In genomic region chr4:119118659-119119077, GRCm38 (mm10) we compare ENCODE assay signal across 10 mouse cellular contexts. TPM values are rescaled to one million over a fixed set of nuclear protein-coding genes. Genes with fewer than 3 reads are reported as not detected.
DNase-seq lines count a peak whose midpoint lies in the region; ATAC-seq and TF ChIP-seq lines count a peak whose summit lies in the region.
"Had no signal": no experiment of that assay in that cellular context is flagged by ENCODE, and none has a peak within 500 bp of the region (broad histone marks: within the 10 kb centered on the region; RNA-seq: fewer than 3 reads in every experiment).

No protein-coding gene starts in this region.

- no peaks in the 10 kb centered on the region for H3K27me3 ChIP-seq in spleen, adult 2 months (ENCODE audit: control insufficient read depth, insufficient read depth, low read length)
- H3K27me3 ChIP-seq in liver, embryonic 12.5 days (replicated peaks), result no peaks in the 10 kb centered on the region
- no peaks in the 10 kb centered on the region for H3K27me3 ChIP-seq in stomach, postnatal 0 days (ENCODE audit: control insufficient read depth, insufficient read depth, low read length)

- intact Hi-C loops in heart, postnatal 25 days (cut with DNase I), result no loop called here
- intact Hi-C loops in left cerebral cortex, postnatal 25 days (cut with DNase I), result no loop called here

- no peak overlapping the region for H3K4me3 ChIP-seq in spleen, adult 2 months (ENCODE audit: extremely low read depth, insufficient read depth, insufficient read length)
- H3K4me3 ChIP-seq in liver, embryonic 12.5 days, result no peak overlapping the region
- no peak overlapping the region for H3K4me3 ChIP-seq in stomach, postnatal 0 days (ENCODE audit: low read depth, low read length)
- H3K4me3 ChIP-seq: gastrocnemius, adult 2 months had no signal

- no peak; the same call in 1 of the 2 replicates for ATAC-seq in liver, embryonic 12.5 days
- no peak for ATAC-seq in stomach, postnatal 0 days (ENCODE audit: low FRiP score, low TSS enrichment)

- DNase-seq in heart, adult 11 months, result peak; percentile 96
- DNase-seq in heart, postnatal 25 days (ENCODE audit: low spot score), result no peak
- no peak for DNase-seq in spleen, adult 2 months (ENCODE audit: low read depth in 1 of 2, low spot score in 2 of 2)
- no peak for DNase-seq in spleen, adult 12 weeks (ENCODE audit: low spot score)
- DNase-seq in stomach, postnatal 0 days (ENCODE audit: low spot score), result no peak
- DNase-seq in left cerebral cortex, postnatal 25 days (ENCODE audit: low spot score in 2 of 2), result no peak
- no peak for DNase-seq in frontal cortex, adult 2 months (ENCODE audit: extremely low spot score in 1 of 2, low spot score in 1 of 2)
- DNase-seq: cerebellum, adult 8-10 months; gastrocnemius, adult 2 months had no signal

- H3K9ac ChIP-seq in liver, embryonic 12.5 days, result peak overlapping the region; percentile 9; the same call in 1 of the 2 replicates
- 0 out of 2 replicates have a peak overlapping the region, but pooled peaks have one; percentile 31 for H3K9ac ChIP-seq in stomach, postnatal 0 days (ENCODE audit: low read length)

- peak overlapping the region; percentile 44 for H3K27ac ChIP-seq in spleen, adult 2 months (ENCODE audit: insufficient read depth, low read length)
- H3K27ac ChIP-seq in liver, embryonic 12.5 days, result peak overlapping the region; percentile 73
- H3K27ac ChIP-seq in stomach, postnatal 0 days (replicated peaks), result peak overlapping the region; percentile 78
- H3K27ac ChIP-seq: gastrocnemius, adult 2 months had no signal

- TF ChIP-seq EP300 in stomach, postnatal 0 days (optimal IDR thresholded peaks at IDR 0.05), result no peak

- H3K9me3 ChIP-seq in liver, embryonic 12.5 days (replicated peaks), result no peaks in the 10 kb centered on the region
- no peaks in the 10 kb centered on the region for H3K9me3 ChIP-seq in stomach, postnatal 0 days (ENCODE audit: control insufficient read depth, low read length)

- TF ChIP-seq CTCF in spleen, adult 2 months (IDR thresholded peaks at IDR 0.05; ENCODE audit: extremely low read depth, insufficient read depth, insufficient read length, insufficient replicate concordance), result no peak
- TF ChIP-seq CTCF in stomach, postnatal 0 days (IDR thresholded peaks at IDR 0.05; ENCODE audit: low read depth), result no peak

- WGBS in spleen, adult 2 months, result 45% methylated on average over 4 of the region's 4 CpGs
- WGBS in liver, embryonic 12.5 days (ENCODE audit: insufficient replicate concordance), result 57% methylated on average over 4 of the region's 4 CpGs
- WGBS in stomach, postnatal 0 days, result 52% methylated on average over 4 of the region's 4 CpGs

- H3K4me2 ChIP-seq in liver, embryonic 12.5 days, result peak overlapping the region; percentile 27
- H3K4me2 ChIP-seq in stomach, postnatal 0 days (replicated peaks; ENCODE audit: low read depth), result no peak overlapping the region

- no peak for TF ChIP-seq POLR2A in spleen, adult 2 months (IDR thresholded peaks at IDR 0.05; ENCODE audit: low read depth, low read length)

- H3K36me3 ChIP-seq in spleen, adult 2 months (ENCODE audit: control insufficient read depth, insufficient read depth, low read length), result peaks cover 7% of the 10 kb centered on the region
- peaks cover 100% of the 10 kb centered on the region for H3K36me3 ChIP-seq in liver, embryonic 12.5 days
- H3K36me3 ChIP-seq in stomach, postnatal 0 days (ENCODE audit: control insufficient read depth, insufficient read depth, low read length), result peaks cover 13% of the 10 kb centered on the region

- H3K4me1 ChIP-seq in spleen, adult 2 months (ENCODE audit: control insufficient read depth, insufficient read depth, insufficient read length), result peaks cover 4% of the 10 kb centered on the region; the same call in 1 of the 2 replicates
- H3K4me1 ChIP-seq in liver, embryonic 12.5 days, result peaks cover 100% of the 10 kb centered on the region
- peaks cover 16% of the 10 kb centered on the region for H3K4me1 ChIP-seq in stomach, postnatal 0 days (replicated peaks; ENCODE audit: control insufficient read depth, insufficient read depth)

RNA-seq across cellular contexts. Expression of gene Slc2a1, which starts 10.2 kb away (rescaled TPM):
- total RNA-seq in heart, postnatal 25 days (2021), result 1 to 10 TPM; 7.3 to 8.0 TPM
- polyA plus RNA-seq in spleen, adult 2 months (2012; rRNA removed), result 47.7 and 68.9 TPM in 2 replicates
- polyA plus RNA-seq in liver, embryonic 12.5 days (2016; fragmentation: Nextera tagmentation; extraction: Ambion mirVana), result 309 TPM in 2 replicates
- polyA plus RNA-seq in stomach, postnatal 0 days (2015; fragmentation: Nextera tagmentation; extraction: Ambion mirVana), result 36.9 and 39.8 TPM in 2 replicates
- total RNA-seq in left cerebral cortex, postnatal 25 days (2021), result 100 to 1,000 TPM in 1 of 2 experiments, 10 to 100 TPM in 1; 95.0 to 111 TPM
- polyA plus RNA-seq in frontal cortex, adult 2 months (2012; rRNA removed), result 98.9 and 106 TPM in 2 replicates

RNA-seq across cellular contexts. Expression of gene Zfp691, which starts 55.3 kb away (rescaled TPM):
- total RNA-seq in heart, postnatal 25 days (2021), result 10 to 100 TPM; 21.4 to 25.0 TPM
- polyA plus RNA-seq in spleen, adult 2 months (2012; rRNA removed), result 10.2 and 10.4 TPM in 2 replicates
- 3.6 and 3.8 TPM in 2 replicates for polyA plus RNA-seq in liver, embryonic 12.5 days (2016; fragmentation: Nextera tagmentation; extraction: Ambion mirVana)
- polyA plus RNA-seq in stomach, postnatal 0 days (2015; fragmentation: Nextera tagmentation; extraction: Ambion mirVana), result 3.7 and 4.1 TPM in 2 replicates
- total RNA-seq in left cerebral cortex, postnatal 25 days (2021), result 1 to 10 TPM; 7.9 to 8.6 TPM
- 7.1 and 8.0 TPM in 2 replicates for polyA plus RNA-seq in frontal cortex, adult 2 months (2012; rRNA removed)
